10 mouse cellular contexts compared by ENCODE assay signal in the genomic region with DNA sequence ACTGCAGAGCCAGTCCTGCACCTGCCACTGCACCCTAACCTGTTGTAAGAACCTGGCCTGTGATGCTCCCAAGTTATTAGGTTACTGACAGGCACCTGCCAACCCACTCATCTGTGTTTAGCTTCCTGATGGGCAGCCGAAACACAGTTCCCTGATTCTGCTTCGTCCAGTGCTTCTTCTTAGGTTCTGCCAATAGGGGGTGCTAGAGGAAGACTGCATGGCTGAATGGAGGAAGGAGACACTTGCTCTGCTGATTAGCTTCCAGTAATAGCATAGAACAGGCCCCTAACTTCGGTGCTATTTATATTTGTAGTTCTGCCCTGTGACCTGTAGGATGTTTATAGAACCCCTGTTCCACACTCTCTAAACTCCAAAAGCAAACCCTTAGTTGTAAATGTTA.
DNase-seq lines count a peak whose midpoint lies in the region; ATAC-seq and TF ChIP-seq lines count a peak whose summit lies in the region.
"Had no signal": no experiment of that assay in that cellular context is flagged by ENCODE, and none has a peak within 500 bp of the region (broad histone marks: within the 10 kb centered on the region; RNA-seq: fewer than 3 reads in every experiment).

No protein-coding gene starts in this region.

- H3K27ac ChIP-seq in heart, embryonic 15.5 days, result no peak overlapping the region
- H3K27ac ChIP-seq in heart, embryonic 11.5 days (ENCODE audit: low read depth, low read length), result no peak overlapping the region
- H3K27ac ChIP-seq in midbrain, embryonic 14.5 days (replicated peaks; ENCODE audit: low read depth, low read length), result no peak overlapping the region
- H3K27ac ChIP-seq in midbrain, embryonic 13.5 days, result no peak overlapping the region
- H3K27ac ChIP-seq in cortical plate, adult 2 months (ENCODE audit: insufficient read depth, low read length), result no peak overlapping the region
- H3K27ac ChIP-seq: embryonic facial prominence, embryonic 12.5 days; neural tube, embryonic 13.5 days had no signal

- no peak overlapping the region for H3K4me2 ChIP-seq in heart, embryonic 15.5 days
- no peak overlapping the region for H3K4me2 ChIP-seq in heart, embryonic 11.5 days
- H3K4me2 ChIP-seq in midbrain, embryonic 14.5 days (ENCODE audit: low read length), result no peak overlapping the region
- H3K4me2 ChIP-seq in midbrain, embryonic 13.5 days (replicated peaks), result no peak overlapping the region
- H3K4me2 ChIP-seq: embryonic facial prominence, embryonic 12.5 days; neural tube, embryonic 13.5 days had no signal

- H3K9ac ChIP-seq in heart, embryonic 15.5 days, result no peak overlapping the region
- no peak overlapping the region for H3K9ac ChIP-seq in heart, embryonic 11.5 days (ENCODE audit: low read depth, low read length)
- no peak overlapping the region for H3K9ac ChIP-seq in midbrain, embryonic 14.5 days (replicated peaks; ENCODE audit: low read length)
- no peak overlapping the region for H3K9ac ChIP-seq in midbrain, embryonic 13.5 days (replicated peaks)
- H3K9ac ChIP-seq: embryonic facial prominence, embryonic 12.5 days; neural tube, embryonic 13.5 days had no signal

- TF ChIP-seq POLR2A in cortical plate, adult 2 months (IDR thresholded peaks at IDR 0.05; ENCODE audit: extremely low read depth, insufficient read depth, low read length), result no peak

- no peaks in the 10 kb centered on the region for H3K4me1 ChIP-seq in heart, embryonic 15.5 days (replicated peaks)
- no peaks in the 10 kb centered on the region for H3K4me1 ChIP-seq in heart, embryonic 11.5 days (ENCODE audit: control insufficient read depth, insufficient read depth, low read length)
- H3K4me1 ChIP-seq in midbrain, embryonic 14.5 days (ENCODE audit: control insufficient read depth, insufficient read depth, low read length), result peaks cover 16% of the 10 kb centered on the region
- H3K4me1 ChIP-seq in midbrain, embryonic 13.5 days (replicated peaks), result peaks cover 37% of the 10 kb centered on the region
- peaks cover 9% of the 10 kb centered on the region for H3K4me1 ChIP-seq in cortical plate, adult 2 months (ENCODE audit: control insufficient read depth, insufficient read depth, low read length)
- H3K4me1 ChIP-seq: embryonic facial prominence, embryonic 12.5 days had no signal

- no peak overlapping the region for H3K4me3 ChIP-seq in heart, embryonic 15.5 days
- no peak overlapping the region for H3K4me3 ChIP-seq in heart, embryonic 11.5 days (ENCODE audit: low read depth, low read length)
- H3K4me3 ChIP-seq in midbrain, embryonic 14.5 days (replicated peaks; ENCODE audit: low read depth, low read length), result no peak overlapping the region
- no peak overlapping the region for H3K4me3 ChIP-seq in midbrain, embryonic 13.5 days (replicated peaks)
- no peak overlapping the region for H3K4me3 ChIP-seq in cortical plate, adult 2 months (ENCODE audit: insufficient read depth, low read length)
- H3K4me3 ChIP-seq: embryonic facial prominence, embryonic 12.5 days; neural tube, embryonic 13.5 days had no signal

- 39% methylated on average over 3 of the region's 3 CpGs for WGBS in heart, embryonic 15.5 days
- 42% methylated on average over 3 of the region's 3 CpGs for WGBS in heart, embryonic 11.5 days (ENCODE audit: insufficient replicate concordance)
- WGBS in midbrain, embryonic 14.5 days, result 81% methylated on average over 3 of the region's 3 CpGs
- WGBS in midbrain, embryonic 13.5 days, result 64% methylated on average over 3 of the region's 3 CpGs

- peak; percentile 68 for TF ChIP-seq CTCF in cortical plate, adult 2 months (IDR thresholded peaks at IDR 0.05; ENCODE audit: extremely low read depth, insufficient read depth, low read length)

- no peaks in the 10 kb centered on the region for H3K9me3 ChIP-seq in heart, embryonic 15.5 days (replicated peaks)
- no peaks in the 10 kb centered on the region for H3K9me3 ChIP-seq in heart, embryonic 11.5 days (replicated peaks; ENCODE audit: control insufficient read depth, low read length)
- H3K9me3 ChIP-seq in midbrain, embryonic 14.5 days (ENCODE audit: control insufficient read depth, low read length), result no peaks in the 10 kb centered on the region
- no peaks in the 10 kb centered on the region for H3K9me3 ChIP-seq in midbrain, embryonic 13.5 days
- H3K9me3 ChIP-seq: embryonic facial prominence, embryonic 12.5 days; neural tube, embryonic 13.5 days had no signal

- DNase-seq in midbrain, embryonic 14.5 days, result peak; percentile 32
- no peak for DNase-seq in thymus, adult 18-20 months
- DNase-seq in gastrocnemius, postnatal 10 days, result no peak

- H3K36me3 ChIP-seq in heart, embryonic 15.5 days, result no peaks in the 10 kb centered on the region
- H3K36me3 ChIP-seq in heart, embryonic 11.5 days (ENCODE audit: control insufficient read depth, insufficient read depth, low read length), result no peaks in the 10 kb centered on the region
- no peaks in the 10 kb centered on the region for H3K36me3 ChIP-seq in midbrain, embryonic 14.5 days (ENCODE audit: control insufficient read depth, insufficient read depth, low read length)
- no peaks in the 10 kb centered on the region for H3K36me3 ChIP-seq in midbrain, embryonic 13.5 days
- H3K36me3 ChIP-seq: embryonic facial prominence, embryonic 12.5 days; neural tube, embryonic 13.5 days had no signal

- H3K27me3 ChIP-seq in heart, embryonic 15.5 days, result no peaks in the 10 kb centered on the region; the same call in 1 of the 2 replicates
- H3K27me3 ChIP-seq in heart, embryonic 11.5 days (ENCODE audit: control insufficient read depth, insufficient read depth, low read length), result no peaks in the 10 kb centered on the region
- no peaks in the 10 kb centered on the region for H3K27me3 ChIP-seq in midbrain, embryonic 14.5 days (ENCODE audit: control insufficient read depth, insufficient read depth, low read length)
- H3K27me3 ChIP-seq in midbrain, embryonic 13.5 days, result no peaks in the 10 kb centered on the region
- H3K27me3 ChIP-seq: embryonic facial prominence, embryonic 12.5 days; neural tube, embryonic 13.5 days had no signal

- ATAC-seq in heart, embryonic 15.5 days (replicated peaks; ENCODE audit: insufficient number of reproducible peaks, insufficient read depth, low FRiP score, low read depth), result 0 out of 2 replicates have a peak, but pooled peaks have one; percentile 27
- no peak for ATAC-seq in heart, embryonic 11.5 days (replicated peaks; ENCODE audit: insufficient number of reproducible peaks, low FRiP score, low TSS enrichment)
- no peak for ATAC-seq in midbrain, embryonic 14.5 days (ENCODE audit: low FRiP score, low TSS enrichment)
- no peak for ATAC-seq in midbrain, embryonic 13.5 days
- ATAC-seq in megakaryocyte progenitor cell, adult 5-6 weeks (replicated peaks; ENCODE audit: poor library complexity), result peak; percentile 52

Comparison
In these comparisons a context has a peak if more than half of its experiments do, and no peak if none do; other contexts are left out.
1. ATAC-seq: peak in heart, embryonic 15.5 days (single experiment) and megakaryocyte progenitor cell, adult 5-6 weeks (single experiment); none in heart, embryonic 11.5 days (single experiment), midbrain, embryonic 14.5 days (single experiment) and midbrain, embryonic 13.5 days (single experiment).